Mouse (Mus musculus) testis, postnatal 10 days (tissue): ENCODE data around the gene Atp8b5.
A peak's percentile ranks its signal among the peaks of the same experiment; 100 is the strongest.

Experiments used
- DNase-seq: peaks from one replicate; pipeline ENCODE4 v3.0.0; 2021; ENCODE audit warnings: low spot score

Atp8b5 gene

DNA sequence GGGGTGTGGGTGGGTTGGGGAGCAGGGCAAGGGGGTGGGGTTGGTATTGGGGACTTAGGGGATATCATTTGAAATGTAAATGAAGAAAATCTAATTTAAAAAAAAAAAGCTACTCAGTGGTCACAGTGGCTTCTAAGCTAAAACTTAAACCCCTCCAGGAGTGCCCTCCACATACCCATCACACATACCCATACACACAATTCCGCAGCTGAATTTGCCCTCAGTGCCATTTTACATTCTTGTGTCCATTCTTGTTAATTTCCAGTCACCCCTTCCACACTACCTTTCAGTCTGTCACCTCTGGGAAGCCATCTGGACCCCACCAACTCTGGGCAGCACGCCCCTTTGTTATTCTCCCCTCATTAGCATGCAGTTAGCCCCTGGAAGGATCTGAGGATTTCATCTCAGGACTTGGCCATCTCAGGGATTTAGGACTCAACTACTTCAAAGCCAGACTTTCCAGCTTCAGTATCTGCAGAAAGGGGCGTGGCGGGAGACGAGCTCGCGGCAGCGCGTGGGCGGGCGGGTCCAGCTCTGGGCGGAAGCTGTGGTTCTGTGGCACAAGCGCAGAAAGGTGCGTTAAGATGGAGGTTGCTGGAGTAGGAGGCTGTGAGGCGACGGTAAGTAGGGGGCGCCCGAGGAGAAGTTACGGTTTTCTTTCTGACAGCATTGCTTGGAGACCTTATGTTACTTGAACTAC lies at the start of gene Atp8b5:
Gene Atp8b5 (plus strand): TSS at position 537 of the 700 bp plus-strand sequence.
- peak; percentile 91 for DNase-seq

GRCm38 (mm10) chr4:43217997-43218396 lies 49.0 kb upstream of the Atp8b5 start:
- DNase-seq: no peak

DNA sequence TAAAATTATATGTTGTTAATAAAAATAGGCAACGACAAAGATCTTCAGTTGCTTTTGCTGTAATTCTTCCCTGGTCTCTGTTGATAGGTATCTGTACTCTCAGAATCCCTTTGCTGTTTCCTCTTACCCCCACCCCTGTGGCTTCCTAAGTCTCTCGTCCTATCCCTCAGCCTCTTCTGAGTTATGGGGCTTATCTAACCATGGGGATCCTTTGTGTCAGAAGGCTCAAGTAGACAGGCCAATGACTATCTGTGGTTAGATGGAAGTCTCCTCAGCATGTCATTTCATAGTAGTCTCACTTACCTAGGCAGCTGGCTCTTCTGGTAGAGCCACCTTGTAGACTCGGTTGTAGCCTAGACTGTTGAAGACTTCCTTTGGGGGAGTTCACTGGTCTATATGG lies 35.1 kb upstream of the Atp8b5 start:
- no peak for DNase-seq

DNA sequence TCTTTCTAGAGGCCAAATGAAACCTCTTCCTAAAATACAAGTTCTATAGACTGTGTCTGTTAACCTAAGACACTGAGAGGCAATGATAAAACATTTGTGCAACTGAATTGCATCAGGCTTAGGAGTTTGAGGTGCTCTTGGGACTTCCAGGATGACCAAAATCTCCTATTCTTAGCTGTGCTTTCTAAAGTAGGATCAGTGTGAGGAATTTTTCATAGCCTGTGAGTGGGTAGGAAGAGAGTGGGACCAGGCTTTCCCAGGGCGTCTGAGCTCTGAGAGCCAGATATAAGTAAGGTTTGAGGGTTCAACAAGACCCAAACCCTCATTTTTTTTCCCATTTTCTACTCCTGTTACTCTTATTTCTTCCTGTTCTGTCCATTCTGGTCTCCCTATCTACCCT lies 34.0 kb upstream of the Atp8b5 start:
- no peak for DNase-seq

DNA sequence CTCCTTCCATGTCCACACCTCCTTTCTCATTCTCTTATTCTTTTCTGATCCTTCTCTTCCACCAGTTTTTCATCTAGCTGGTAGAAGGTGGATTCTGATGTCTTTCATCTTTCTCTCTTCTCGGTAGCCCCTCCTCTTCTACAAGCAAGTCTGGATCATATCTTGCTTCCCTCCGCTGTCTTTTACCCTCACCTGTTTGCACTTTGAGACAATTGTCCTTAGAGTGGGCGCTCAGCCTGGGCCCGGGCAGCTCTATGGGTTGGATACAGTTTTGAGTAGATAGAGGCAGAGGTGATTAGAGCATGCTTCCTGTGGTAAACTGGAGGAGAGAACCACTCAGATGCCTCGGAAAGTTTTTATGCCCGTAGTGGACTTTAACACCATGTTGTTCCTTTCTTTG lies 33.5 kb upstream of the Atp8b5 start:
- DNase-seq: no peak

DNA sequence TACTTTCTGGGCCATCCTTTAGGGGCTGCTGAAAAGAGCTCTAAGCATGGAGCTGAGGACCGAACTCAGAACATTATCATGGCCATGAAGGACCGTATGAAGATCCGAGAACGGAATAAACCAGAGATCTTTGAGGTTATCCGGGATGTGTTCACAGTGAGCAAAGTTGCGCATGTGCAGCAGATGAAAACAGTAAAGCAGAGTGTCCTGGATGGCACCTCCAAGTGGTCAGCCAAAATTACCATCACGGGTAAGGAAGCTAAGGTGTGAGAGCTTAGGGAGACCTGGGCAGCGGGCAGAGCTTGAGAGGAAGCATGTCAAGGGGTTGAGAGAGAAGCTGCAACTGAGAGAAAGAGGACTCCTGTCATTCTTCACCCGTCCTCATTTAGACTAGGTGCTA lies 30.1 kb upstream of the Atp8b5 start:
- DNase-seq: no peak

DNA sequence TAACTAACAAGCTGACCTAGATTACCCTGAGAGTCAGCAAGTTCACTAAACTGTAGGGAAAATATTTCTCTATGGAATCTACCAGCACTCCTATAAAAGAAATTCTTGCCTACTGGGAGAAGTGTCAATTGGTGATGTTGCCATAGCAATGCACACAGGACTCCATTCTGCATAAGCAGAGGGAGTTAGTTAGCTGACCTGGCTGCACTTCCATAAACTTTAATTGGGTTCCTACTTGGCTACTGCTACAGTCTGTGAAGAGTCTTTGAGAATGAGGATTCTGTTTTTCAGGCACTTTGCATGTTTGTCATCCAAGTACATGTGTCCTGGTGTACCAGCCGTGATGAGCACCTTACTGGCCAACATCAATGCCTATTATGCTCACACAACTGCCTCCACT lies 26.2 kb upstream of the Atp8b5 start:
- DNase-seq: no peak

GRCm38 (mm10) chr4:43244022-43244421 lies 22.9 kb upstream of the Atp8b5 start:
- no peak for DNase-seq

- DNase-seq: no peak
Measured at GRCm38 (mm10) chr4:43245776-43246175, 21.2 kb upstream of the Atp8b5 start.

DNA sequence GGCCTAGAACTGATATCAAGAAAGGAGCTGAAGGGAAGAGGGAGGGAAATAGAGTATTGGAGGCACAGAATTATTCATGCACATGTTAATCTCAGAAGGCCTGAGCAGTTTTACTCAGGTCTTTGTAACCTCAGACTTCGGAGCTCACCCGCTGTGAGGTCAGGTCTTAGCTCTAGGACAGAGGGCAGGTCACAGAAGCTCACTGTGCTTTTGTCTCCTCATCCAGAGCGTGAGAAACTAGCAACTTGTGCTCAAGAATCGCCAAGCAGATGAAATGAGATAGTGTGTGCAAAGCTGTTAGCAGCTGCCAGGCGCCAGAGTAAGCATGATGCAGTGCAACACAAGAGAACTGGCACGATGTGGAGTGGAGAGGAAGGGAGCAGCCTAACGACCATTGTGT lies 18.9 kb upstream of the Atp8b5 start:
- no peak for DNase-seq

DNA sequence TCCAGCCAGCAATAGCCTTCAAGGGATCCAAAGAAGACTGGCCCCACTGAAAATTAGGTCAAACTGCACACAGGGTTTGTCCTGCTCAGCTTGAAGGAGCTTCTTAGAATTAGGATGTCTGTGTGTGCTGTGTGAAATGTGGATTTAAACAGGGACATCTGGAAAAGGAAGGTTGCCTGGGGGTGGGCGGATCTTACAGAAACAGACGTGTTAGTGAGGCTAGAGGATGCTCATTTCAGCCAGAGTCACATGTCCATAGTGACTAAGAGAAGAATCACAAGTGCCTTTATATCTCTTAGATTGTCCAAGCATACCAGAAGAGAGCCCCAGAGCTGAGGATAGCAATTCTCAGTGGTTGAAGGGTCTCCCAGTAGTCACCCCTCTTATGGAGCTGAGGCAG lies 18.1 kb upstream of the Atp8b5 start:
- DNase-seq: no peak

- no peak for DNase-seq
Measured at GRCm38 (mm10) chr4:43251269-43251668, 15.7 kb upstream of the Atp8b5 start.

GRCm38 (mm10) chr4:43257040-43257439 lies 9.9 kb upstream of the Atp8b5 start:
- DNase-seq: no peak

DNA sequence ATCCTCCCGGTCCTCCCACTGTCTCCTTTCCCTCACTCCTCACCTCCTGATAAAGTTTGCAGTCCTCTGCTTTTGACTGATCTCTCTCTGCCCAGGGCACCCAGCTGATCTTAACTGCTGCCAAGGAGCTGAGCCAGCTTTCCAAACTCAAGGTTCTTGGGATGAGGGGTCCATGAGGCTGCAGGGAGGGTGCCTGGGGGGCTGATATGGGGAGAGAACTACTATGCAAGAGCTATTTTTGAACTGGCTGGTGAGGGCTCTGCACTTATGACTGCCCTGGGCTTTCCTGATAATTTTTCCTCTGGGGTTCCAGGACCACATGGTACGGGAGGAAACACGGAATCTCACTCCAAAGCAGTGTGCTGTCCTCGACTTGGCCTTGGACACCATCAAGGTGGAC lies 8.4 kb upstream of the Atp8b5 start:
- no peak for DNase-seq

- DNase-seq: no peak
Measured at GRCm38 (mm10) chr4:43259435-43259834, 7.5 kb upstream of the Atp8b5 start.

DNA sequence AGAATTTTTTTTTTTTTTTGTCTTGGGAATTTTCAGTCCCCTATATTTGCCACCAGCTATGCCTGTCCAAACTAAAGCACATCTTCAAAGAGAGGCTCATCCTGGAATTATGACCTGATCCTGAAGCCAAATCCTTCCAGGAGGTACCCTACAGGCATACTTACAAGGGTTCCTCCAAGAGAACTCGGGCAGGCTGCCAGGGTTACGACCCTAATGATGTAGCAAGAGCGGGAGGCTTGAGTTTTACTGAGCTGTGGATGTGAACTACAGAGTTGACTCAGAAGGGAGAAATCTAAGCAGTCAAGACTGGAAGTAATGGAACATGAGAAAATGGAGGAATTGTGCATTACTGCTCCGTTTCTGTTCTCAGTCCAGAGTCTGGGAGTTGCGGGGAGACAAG lies 6.9 kb upstream of the Atp8b5 start:
- peak; percentile 66 for DNase-seq

GRCm38 (mm10) chr4:43262821-43263220 lies 4.1 kb upstream of the Atp8b5 start:
- no peak for DNase-seq

DNA sequence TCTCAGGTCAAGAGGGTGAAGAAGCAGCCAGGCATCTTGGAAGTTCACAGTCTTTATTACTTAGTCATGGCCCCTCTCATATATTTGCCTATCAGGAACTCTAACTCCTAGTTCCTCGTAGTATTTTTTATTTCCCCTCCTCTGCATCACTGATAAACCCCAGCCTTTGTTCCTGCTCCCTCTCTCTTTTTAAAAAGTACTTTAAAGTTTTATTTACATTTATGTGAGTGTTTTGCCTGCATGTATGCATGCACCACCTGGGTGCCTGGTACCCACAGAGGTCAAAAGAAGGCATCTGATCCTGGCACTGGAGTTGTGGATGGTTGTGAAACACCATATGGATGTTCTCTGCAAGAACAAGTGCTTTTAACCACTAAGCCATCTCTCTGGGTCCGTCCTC lies 813 bp upstream of the Atp8b5 start:
- DNase-seq: no peak

DNA sequence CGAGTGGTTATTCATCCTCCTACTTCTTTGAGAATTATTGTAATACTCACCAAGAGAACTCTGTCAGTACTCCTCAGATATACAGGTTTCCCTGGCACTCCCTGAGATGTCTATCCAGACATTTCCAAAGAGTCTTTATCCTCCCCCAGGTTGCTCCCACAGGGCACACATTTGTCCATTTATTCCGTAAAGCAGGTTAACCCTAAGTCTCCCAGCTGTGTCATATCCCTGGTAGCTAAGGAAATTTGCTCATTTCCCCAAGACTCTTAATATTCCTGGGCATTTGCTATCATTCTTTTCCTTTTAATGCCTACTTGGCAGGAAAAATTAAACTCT lies 332 bp downstream of the Atp8b5 start:
- DNase-seq: no peak

GRCm38 (mm10) chr4:43285476-43285875 lies 18.5 kb downstream of the Atp8b5 start:
- DNase-seq: no peak

DNA sequence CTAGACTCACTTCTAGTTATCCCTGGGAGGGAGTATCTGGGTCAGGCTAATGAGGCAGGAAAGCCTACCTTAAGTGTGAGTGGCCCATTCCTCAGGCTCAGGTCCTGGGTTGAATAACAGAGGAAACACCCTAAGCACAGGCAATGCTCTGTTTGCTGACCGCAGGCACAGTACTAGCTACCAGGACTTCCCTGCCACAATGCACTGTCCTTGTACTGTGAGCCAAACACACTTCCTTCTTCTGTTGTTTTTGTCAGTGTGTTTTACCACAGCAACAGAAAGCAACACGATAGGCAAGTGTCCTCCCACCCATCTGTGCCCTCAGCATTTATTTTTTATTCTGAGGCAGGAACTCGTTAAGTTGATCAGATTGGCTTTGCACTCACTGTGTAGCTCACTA lies 20.3 kb downstream of the Atp8b5 start:
- no peak for DNase-seq

GRCm38 (mm10) chr4:43294001-43294400 lies 27.0 kb downstream of the Atp8b5 start:
- DNase-seq: no peak

GRCm38 (mm10) chr4:43309696-43310338 lies 42.9 kb downstream of the Atp8b5 start:
- no peak for DNase-seq

GRCm38 (mm10) chr4:43321536-43321935 lies 54.6 kb downstream of the Atp8b5 start:
- DNase-seq: no peak
